Mouse (Mus musculus) embryonic stem cell, embryonic (primary cell): Measurements from ENCODE around the gene Cutc.

ENCODE experiments used
- CTCF ChIA-PET, 4 experiments: fragments of 300-600 bp in 2 of 4; fragments of 350-600 bp in 2 of 4; sonication (Branson Sonifier 250); formaldehyde crosslinking; loops; one replicate each; lab custom pipeline; 2022; ENCODE audit warnings: inconsistent platforms in 2 of 4; lab: Charles Lee
- POLR2A ChIA-PET, 4 experiments: fragments of 300-600 bp in 2 of 4; fragments of 350-600 bp in 2 of 4; sonication (Branson Sonifier 250); formaldehyde crosslinking; loops; one replicate each; lab custom pipeline; 2022; ENCODE audit warnings: antibody characterized with exemption in 4 of 4, inconsistent platforms in 1 of 4; lab: Charles Lee

The Cutc gene

GRCm38 (mm10) chr19:43752489-43753225 lies at the start of gene Cutc, which contains the start of gene Cox15:
Cutc (plus strand) TSS chr19:43752996.
Cox15 (minus strand) TSS chr19:43753000.
- ChIA-PET CTCF (interaction anchor here (0.6 to 1.9 kb wide), 40 partner anchors 8 to 933 kb away, joined by 3 to 9 read pairs (median 3); partner anchors contain the start of genes Got1 (in 1 of the 4) and Slc25a28 (in 1 of the 4)), POLR2A (interaction anchor here in 3 of 4 experiments (0.6 to 8.3 kb wide), 20 partner anchors 9 to 232 kb away, joined by 3 to 48 read pairs (median 4); partner anchors contain the start of genes Slc25a28 (in 3 of the 3) and Got1 (in 1 of the 3))

GRCm38 (mm10) chr19:43704211-43704610 lies 48.6 kb upstream of the Cutc start:
- CTCF ChIA-PET, result interaction anchor here in 2 of 4 experiments (0.5 to 1.1 kb wide), 2 partner anchors 15 to 148 kb away, joined by 3 to 8 read pairs; partner anchors contain the start of gene Entpd7 (in 1 of the 2)
- POLR2A ChIA-PET, result interaction anchor here in 2 of 4 experiments (0.9 to 2.6 kb wide), 2 partner anchors 15 to 29 kb away, joined by 3 to 10 read pairs; partner anchors contain the start of gene Slc25a28 (in 1 of the 2)

- ChIA-PET POLR2A (interaction anchor here in 2 of 4 experiments (0.9 to 2.6 kb wide), 2 partner anchors 16 to 30 kb away, joined by 3 to 10 read pairs; partner anchors contain the start of gene Slc25a28 (in 1 of the 2)), CTCF (interaction anchor here in 2 of 4 experiments (0.5 to 1.1 kb wide), 2 partner anchors 16 to 147 kb away, joined by 3 to 8 read pairs; partner anchors contain the start of gene Entpd7 (in 1 of the 2))
These were observed 47.9 kb upstream of the Cutc start for GRCm38 (mm10) chr19:43704787-43705497.

- CTCF ChIA-PET, result interaction anchor here in 1 of 4 experiments (0.6 kb wide), 1 partner anchor 1508 kb away, joined by 3 read pairs; no protein-coding TSS in a partner anchor
- POLR2A ChIA-PET, result interaction anchor here in 3 of 4 experiments (1.2 to 1.8 kb wide), 5 partner anchors 14 to 184 kb away, joined by 3 to 10 read pairs (median 5); partner anchors contain the start of genes Slc25a28 (in 2 of the 3) and Got1 (in 1 of the 3)
These were observed 44.6 kb upstream of the Cutc start for GRCm38 (mm10) chr19:43708206-43708605.

GRCm38 (mm10) chr19:43709317-43709716 lies 43.5 kb upstream of the Cutc start:
- ChIA-PET POLR2A (interaction anchor here in 1 of 4 experiments (0.7 to 1.8 kb wide), 4 partner anchors 15 to 34 kb away, joined by 3 to 10 read pairs (median 6); partner anchors contain the start of genes Entpd7 and Slc25a28), CTCF (no interaction called here)

GRCm38 (mm10) chr19:43711159-43711916 lies 41.5 kb upstream of the Cutc start:
- ChIA-PET POLR2A (interaction anchor here in 2 of 4 experiments (0.9 to 2.3 kb wide), 8 partner anchors 11 to 38 kb away, joined by 3 to 10 read pairs (median 3); no protein-coding TSS in a partner anchor), CTCF (interaction anchor here in 1 of 4 experiments (0.6 kb wide), 1 partner anchor 188 kb away, joined by 3 read pairs; no protein-coding TSS in a partner anchor)

GRCm38 (mm10) chr19:43711971-43712370 lies 40.8 kb upstream of the Cutc start:
- CTCF ChIA-PET, result interaction anchor here in 1 of 4 experiments (0.6 kb wide), 1 partner anchor 188 kb away, joined by 3 read pairs; no protein-coding TSS in a partner anchor

GRCm38 (mm10) chr19:43720061-43720460 lies 32.7 kb upstream of the Cutc start:
- POLR2A ChIA-PET, result interaction anchor here in 2 of 4 experiments (0.9 to 1.3 kb wide), 3 partner anchors 9 to 45 kb away, joined by 3 read pairs; partner anchors contain the start of gene Slc25a28 (in 1 of the 2)

More at GRCm38 (mm10) chr19:43711971-43712370, 40.8 kb upstream of the Cutc start:
- POLR2A ChIA-PET, result interaction anchor here in 3 of 4 experiments (0.6 to 2.3 kb wide), 9 partner anchors 11 to 38 kb away, joined by 3 to 10 read pairs (median 3); no protein-coding TSS in a partner anchor

GRCm38 (mm10) chr19:43722891-43723290 lies 29.9 kb upstream of the Cutc start:
- ChIA-PET CTCF (interaction anchor here in 1 of 4 experiments (0.5 kb wide), 1 partner anchor 217 kb away, joined by 5 read pairs; no protein-coding TSS in a partner anchor), POLR2A (interaction anchor here in 3 of 4 experiments (1.1 to 3.5 kb wide), 5 partner anchors 11 to 47 kb away, joined by 3 to 27 read pairs (median 4); partner anchors contain the start of gene Slc25a28 (in 1 of the 3))

More at GRCm38 (mm10) chr19:43720061-43720460, 32.7 kb upstream of the Cutc start:
- CTCF ChIA-PET, result interaction anchor here in 1 of 4 experiments (0.9 kb wide), 1 partner anchor 45 kb away, joined by 3 read pairs; the partner anchor contains the start of gene Slc25a28

GRCm38 (mm10) chr19:43723501-43723900 lies 29.3 kb upstream of the Cutc start:
- POLR2A ChIA-PET, result interaction anchor here in 3 of 4 experiments (1.0 to 3.5 kb wide), 9 partner anchors 10 to 123 kb away, joined by 3 to 27 read pairs (median 8); partner anchors contain the start of genes Slc25a28 (in 2 of the 3), Cox15 (in 1 of the 3) and Cutc (in 1 of the 3)
- CTCF ChIA-PET, result interaction anchor here in 1 of 4 experiments (1.6 kb wide), 1 partner anchor 48 kb away, joined by 5 read pairs; the partner anchor contains the start of gene Slc25a28

GRCm38 (mm10) chr19:43724194-43724593 lies 28.6 kb upstream of the Cutc start:
- CTCF ChIA-PET, result interaction anchor here in 2 of 4 experiments (0.7 to 1.6 kb wide), 5 partner anchors 29 to 77 kb away, joined by 3 to 16 read pairs (median 3); partner anchors contain the start of genes Cox15 (in 1 of the 2), Cutc (in 1 of the 2) and Slc25a28 (in 1 of the 2)
- POLR2A ChIA-PET, result interaction anchor here in 3 of 4 experiments (0.7 to 3.5 kb wide), 16 partner anchors 9 to 1898 kb away, joined by 3 to 27 read pairs (median 4); partner anchors contain the start of genes Slc25a28 (in 2 of the 3), Cox15 (in 1 of the 3), Cutc (in 1 of the 3) and Nkx2-3 (in 1 of the 3)

- POLR2A ChIA-PET, result interaction anchor here in 3 of 4 experiments (0.6 to 3.5 kb wide), 13 partner anchors 9 to 181 kb away, joined by 3 to 27 read pairs (median 5); partner anchors contain the start of genes Slc25a28 (in 2 of the 3), Cox15 (in 1 of the 3) and Cutc (in 1 of the 3)
- CTCF ChIA-PET, result interaction anchor here in 2 of 4 experiments (1.0 to 1.6 kb wide), 3 partner anchors 28 to 50 kb away, joined by 3 to 5 read pairs (median 3); partner anchors contain the start of genes Cox15 (in 1 of the 2), Cutc (in 1 of the 2) and Slc25a28 (in 1 of the 2)
These were observed 28.0 kb upstream of the Cutc start for GRCm38 (mm10) chr19:43724821-43725220.

GRCm38 (mm10) chr19:43726510-43727146 lies 26.2 kb upstream of the Cutc start:
- ChIA-PET POLR2A (interaction anchor here in 2 of 4 experiments (1.3 to 3.6 kb wide), 4 partner anchors 7 to 52 kb away, joined by 3 to 18 read pairs (median 9); partner anchors contain the start of gene Slc25a28 (in 1 of the 2)), CTCF (interaction anchor here in 2 of 4 experiments (0.5 to 0.6 kb wide), 2 partner anchors 156 to 1009 kb away, joined by 3 to 6 read pairs; no protein-coding TSS in a partner anchor)

GRCm38 (mm10) chr19:43729296-43730036 lies 23.3 kb upstream of the Cutc start:
- POLR2A ChIA-PET, result interaction anchor here in 3 of 4 experiments (0.7 to 3.6 kb wide), 9 partner anchors 9 to 320 kb away, joined by 3 to 13 read pairs (median 3); partner anchors contain the start of gene Slc25a28 (in 1 of the 3)
- CTCF ChIA-PET, result interaction anchor here in 2 of 4 experiments (0.7 to 1.2 kb wide), 4 partner anchors 68 to 266 kb away, joined by 3 read pairs; no protein-coding TSS in a partner anchor
